Mouse (Mus musculus) urinary bladder, postnatal 14 days (tissue): ENCODE measurements around the gene Pcgf1.

Experiments used
- DNase-seq: peaks from one replicate; pipeline ENCODE4 v3.0.0; 2021; ENCODE audit warnings: low spot score

The Pcgf1 gene

DNA sequence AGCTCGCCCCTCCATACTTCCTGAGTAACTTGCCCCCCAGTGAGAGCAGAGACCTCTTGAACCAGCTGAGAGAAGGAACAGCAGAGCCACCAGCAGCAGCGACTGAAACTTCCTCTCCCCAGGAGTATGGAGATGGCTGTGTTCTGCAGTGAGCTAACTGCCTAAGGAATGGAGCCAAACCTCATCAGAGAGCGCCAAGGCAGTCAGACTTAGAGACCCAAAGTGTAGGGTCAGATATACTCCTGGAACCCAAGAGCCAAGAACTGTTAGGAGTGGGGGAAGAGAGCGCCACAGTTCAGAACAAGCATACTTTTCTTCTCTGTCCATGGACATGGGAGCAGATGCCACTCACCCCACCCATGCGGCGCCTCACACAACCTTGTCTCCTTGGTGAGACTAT is 11.2 kb upstream of the Pcgf1 start:
- no peak for DNase-seq

DNA sequence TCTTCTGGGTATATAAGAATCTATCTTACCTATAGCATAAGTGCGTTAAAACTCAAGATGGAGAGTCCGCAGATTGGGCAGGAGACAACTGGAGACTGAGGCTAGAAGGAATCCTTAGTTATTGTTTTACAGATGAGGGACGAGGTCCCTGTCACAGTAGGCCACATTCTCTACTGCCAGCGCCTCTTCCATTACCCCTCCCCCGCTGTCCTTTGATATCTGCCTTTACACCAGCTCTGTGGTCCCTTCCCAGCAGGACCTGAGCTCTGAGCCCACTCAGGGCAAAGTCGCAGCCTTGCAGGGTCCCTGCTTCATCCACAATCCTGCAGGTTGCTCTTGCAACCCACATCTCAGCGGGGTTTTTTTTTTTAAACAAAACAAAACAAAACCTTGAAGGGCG is 9.4 kb upstream of the Pcgf1 start:
- no peak for DNase-seq

DNA sequence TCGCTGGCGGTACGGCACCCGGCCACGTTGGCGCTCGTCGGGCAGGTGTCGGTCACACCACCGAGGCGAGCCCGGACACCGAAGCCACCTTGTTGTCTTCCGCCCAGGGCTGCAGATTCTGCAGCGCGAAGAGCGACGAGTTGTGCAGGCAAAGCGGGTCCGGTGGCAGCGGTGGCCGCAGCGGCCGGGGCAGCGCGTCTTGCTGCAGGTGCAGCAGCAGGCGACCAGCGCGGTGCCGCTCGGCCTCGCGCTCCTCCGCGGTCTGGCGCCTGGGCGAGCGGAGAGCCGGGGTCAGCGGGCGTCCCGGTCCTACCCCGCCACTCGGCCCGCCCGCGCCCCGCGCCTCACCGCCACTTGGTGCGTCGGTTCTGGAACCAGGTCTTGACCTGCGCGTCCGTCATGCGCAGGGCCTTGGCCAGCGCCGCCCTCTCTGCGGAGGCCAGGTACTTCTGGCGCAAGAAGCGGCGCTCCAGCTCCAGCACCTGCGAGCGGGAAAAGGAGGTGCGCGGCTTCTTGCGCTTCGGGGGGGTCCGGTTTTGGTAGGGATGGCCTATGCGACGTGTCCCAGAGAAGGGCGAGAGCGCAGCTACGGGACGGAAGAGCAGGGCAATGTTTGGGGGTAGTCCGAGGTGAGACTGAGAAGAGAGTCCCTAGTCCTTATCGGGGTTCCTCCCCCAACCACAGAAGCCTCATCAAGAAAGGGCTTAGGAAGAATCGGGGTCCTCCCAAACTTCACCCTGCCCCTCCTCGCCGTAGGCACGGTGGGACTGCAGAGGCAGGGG is 8.8 kb upstream of the Pcgf1 start:
- no peak for DNase-seq

DNA sequence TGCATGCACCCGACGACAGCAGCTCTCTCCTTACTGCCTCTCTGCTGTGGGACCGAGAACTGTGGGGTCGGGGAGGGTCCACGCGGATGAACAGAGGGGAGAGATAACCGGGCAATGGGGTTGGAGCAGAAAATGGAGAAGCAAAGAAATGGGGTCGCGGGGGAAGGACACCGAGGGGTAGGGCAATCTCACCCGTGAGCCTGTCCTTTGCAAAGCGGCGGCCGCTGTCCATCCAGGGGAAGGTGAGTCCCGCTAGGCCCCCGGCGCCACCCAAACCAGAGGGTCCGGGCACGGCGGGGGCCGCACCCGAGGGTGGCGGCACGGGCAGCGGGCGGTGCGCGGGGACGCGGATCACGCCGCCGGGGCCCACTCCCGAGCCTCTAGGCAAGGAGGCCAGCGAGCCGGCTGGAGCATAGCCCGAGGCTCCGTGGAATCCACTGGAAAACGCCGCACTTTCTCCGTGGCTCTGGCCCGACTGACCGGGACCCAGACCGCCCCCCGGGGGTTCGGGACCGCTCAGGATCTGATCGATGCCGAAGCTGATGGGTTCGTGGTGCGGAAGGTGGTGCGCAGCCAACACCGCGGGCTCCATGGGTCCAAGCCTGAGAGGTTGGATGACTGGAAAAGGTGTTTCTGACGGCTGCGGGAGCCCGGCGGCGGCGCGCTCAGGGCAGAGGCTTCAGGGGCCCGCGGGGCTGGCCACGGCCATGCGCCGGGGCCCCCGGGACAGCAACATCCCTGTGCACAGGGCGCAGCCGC is 8.0 kb upstream of the Pcgf1 start:
- no peak for DNase-seq

DNA sequence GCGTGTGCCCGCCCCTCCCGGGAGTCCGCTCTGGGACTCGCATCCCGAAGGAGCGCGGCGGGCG is 7.6 kb upstream of the Pcgf1 start, which contains the start of gene Tlx2:
Gene Tlx2, minus strand, starts transcription at position 47 of the 64 bp plus-strand sequence.
- no peak for DNase-seq

DNA sequence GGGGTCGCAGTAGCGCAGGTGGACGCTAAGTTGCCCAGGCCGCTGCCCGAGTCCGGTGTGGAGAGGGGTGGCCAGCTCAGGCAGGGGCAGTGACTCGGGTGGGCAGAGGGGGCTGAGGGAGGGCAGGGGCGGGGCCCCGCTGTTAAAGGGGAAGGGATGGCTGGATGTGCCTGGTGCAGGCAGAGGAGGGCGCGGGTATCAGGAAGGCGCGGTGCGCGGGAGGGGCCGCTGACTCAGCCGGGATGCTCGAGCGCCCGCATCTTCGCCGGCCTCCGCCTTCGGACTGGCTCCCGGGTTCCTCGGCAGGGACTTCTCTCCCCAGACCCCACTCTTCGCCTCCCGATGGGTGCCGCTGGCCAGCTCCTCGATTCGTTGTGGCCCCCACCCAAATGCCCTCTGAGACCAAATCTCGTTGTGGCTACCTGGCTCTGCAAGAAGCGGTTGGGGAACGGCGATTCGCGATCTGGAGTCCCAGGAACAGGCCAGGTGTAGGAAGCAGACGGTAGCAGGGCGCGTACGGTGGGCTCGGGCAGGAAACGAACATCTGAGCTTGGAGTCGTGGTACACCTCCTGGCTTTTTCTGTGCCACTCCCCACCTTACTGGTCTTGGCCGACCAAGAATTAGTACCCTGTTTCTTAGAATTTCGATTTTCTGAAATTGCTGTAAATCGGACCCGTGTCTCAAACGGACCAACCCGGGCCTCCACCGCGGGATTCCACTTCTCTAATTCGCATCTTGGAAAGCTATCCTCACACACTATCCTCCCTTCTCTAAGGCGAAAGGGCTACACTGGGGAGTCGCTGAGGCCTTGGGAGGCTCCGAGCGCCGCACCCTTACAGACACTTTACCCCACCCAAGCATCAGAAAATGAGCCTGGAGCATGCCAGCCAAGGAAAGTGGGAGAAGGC is 7.1 kb upstream of the Pcgf1 start:
- no peak for DNase-seq

DNA sequence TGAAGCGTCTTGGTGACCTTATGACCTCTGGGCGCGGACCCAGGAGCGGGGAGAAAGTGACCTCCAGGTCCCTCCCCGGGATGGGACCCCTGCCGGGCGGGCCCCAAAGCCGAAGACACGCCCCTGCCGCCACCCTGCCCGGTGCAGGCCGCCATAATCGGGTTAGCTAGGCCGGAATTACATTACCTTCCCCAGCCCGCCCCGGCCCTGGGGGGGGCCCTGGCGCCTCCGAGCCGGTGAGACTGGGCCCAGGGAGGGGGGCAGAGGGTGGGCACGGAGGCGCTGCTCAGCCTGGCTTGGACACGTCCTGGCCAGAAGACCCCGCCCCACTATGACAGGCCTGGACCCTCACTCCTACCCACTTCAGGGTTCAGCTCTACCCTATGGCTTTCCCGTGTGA is 6.4 kb upstream of the Pcgf1 start:
- DNase-seq, result no peak

DNA sequence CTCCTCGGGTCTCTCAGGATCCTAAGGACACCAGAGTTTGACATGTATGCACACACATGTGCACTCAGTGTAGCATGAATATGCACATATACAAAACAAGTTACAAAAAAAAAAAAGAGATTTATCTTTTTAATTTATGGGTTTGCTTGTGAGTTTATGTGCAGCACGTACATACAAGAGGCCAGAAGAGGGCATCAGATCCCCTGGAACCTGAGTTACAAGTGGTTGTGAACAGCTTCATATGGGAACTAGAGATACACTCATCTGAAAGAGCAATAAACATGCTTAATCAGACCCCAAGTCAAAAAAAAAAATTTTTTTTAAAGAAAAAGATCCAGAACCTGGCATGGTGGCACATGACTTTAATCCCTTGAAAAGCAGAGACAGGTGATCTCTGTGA is 2.7 kb upstream of the Pcgf1 start:
- no peak for DNase-seq

DNA sequence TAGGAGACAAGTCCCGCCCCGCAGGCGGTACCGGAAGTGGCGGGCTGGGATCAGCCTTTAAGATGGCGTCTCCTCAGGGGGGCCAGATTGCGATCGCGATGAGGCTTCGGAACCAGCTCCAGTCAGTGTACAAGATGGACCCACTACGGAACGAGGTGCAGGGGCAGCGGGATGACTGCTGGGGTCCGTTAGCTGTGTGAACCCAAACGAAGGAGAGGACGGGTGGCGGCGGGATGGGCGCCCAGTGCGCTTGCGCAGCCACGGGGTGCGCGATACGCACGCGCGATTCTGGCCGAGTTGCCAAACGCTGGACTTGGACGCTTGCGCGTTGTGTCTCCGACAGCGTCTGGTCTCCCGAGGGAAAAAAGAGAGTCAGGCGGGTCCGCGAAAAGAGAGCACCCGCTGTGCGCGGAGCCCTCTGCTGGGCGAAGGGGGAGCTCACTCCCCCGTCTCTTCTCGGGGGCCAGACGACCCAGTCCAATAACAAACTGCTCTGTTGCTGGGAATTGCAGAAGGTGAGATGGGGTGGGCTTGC is 722 bp downstream of the Pcgf1 start:
- peak; percentile 99 for DNase-seq

DNA sequence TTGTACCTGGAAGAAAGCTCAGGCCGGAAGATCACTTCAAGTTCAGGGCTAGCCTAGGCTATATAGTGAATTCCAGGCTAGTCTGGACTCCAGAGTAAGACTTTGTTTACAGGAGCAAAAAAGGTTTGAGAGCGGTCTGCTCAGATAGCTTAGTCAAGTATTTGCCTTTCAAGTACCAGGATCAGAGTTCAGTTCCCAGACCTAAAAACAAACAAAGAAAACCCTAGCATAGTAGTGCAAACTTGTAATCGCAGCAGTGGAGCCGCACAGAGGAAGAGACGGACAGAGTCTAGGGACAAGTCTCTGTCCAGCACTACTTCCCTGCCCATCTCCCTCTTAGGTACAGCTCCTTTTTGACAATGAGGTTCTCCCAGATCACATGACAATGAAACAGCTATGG is 2.5 kb downstream of the Pcgf1 start:
- no peak for DNase-seq

DNA sequence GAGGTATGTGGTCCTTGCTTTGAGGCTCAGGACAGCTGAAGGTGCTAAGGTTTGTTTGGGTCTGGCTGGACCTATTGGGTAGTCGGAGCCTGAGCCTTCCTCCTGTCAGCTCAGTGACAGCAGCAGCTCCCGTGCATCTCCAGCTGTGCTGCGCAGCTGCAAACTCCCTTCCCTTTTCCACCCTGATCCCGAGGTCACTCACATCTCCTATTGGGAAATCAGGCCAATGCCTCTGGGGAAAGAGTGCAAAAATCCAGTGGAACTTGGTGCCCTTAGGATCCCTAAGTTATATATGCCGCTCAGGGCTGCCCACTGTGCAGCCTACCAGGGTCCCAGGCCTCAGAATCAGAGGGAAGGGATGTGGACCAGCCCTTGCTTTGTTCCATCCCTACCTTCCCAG is 5.8 kb downstream of the Pcgf1 start:
- DNase-seq, result no peak

DNA sequence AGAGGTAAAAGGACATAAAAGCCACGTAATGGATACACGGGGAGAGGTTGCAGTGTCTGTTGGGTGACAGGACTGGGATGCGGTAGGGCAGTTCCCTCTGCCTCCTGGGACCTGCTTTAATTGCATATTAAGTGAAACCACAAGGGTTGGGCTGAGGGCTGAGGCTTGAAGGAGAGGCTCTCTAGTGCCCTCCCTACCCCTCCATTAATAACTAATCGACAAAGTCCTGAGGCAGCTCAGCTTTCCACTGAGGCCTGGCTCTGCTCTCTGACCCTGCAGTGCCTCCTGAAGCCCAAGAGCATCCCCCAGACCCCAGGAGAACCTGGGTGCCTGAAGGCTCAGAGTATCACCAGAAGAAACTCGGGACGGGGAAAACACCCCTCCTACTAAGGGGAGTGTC is 6.8 kb downstream of the Pcgf1 start:
- no peak for DNase-seq

DNA sequence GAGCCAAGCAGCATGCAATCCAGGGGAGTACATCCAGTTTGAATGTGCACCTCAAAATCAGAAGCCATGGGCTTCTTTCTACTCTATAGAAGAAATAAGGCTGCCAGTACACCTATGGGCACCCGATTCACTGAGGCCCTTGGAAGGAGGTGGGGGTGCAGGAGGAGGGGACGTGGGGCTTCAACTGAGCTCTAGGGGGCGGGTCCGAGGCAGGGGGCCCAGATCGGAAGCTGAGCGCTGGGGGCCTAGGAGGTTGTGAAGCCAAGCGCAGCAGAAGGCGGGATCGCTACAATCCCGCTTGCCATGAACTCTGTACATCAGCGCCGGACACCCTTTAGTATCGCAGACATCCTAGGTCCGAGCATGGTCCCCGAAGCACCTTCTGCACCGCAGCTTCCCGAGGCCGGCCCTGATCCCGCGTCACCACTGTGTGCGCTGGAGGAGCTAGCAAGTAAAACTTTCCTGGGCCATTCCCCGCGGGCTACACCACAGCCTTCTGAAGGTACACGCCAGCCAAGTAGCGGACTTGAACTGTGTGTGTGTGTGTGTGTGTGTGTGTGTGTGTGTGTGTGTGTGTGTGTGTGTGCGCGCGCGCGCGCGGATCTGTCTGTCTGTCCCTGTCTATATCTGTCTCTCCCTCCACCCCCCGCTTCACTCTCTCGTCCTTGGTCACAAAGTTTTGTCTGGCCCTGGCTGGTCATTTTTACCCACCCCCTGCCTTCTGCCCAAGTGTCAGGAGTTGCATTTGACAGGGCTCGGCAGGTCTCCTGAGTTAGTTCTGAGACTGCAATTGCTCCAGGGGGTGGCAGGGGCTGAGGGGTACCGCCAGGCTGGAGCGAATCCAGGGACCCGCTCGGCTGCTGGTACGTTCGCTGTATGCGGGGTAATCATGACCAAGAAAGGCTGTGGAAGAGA is 8.7 kb downstream of the Pcgf1 start, which contains the start of gene Lbx2:
Gene Lbx2, plus strand, starts transcription at position 247 of the 915 bp plus-strand sequence.
- no peak for DNase-seq

DNA sequence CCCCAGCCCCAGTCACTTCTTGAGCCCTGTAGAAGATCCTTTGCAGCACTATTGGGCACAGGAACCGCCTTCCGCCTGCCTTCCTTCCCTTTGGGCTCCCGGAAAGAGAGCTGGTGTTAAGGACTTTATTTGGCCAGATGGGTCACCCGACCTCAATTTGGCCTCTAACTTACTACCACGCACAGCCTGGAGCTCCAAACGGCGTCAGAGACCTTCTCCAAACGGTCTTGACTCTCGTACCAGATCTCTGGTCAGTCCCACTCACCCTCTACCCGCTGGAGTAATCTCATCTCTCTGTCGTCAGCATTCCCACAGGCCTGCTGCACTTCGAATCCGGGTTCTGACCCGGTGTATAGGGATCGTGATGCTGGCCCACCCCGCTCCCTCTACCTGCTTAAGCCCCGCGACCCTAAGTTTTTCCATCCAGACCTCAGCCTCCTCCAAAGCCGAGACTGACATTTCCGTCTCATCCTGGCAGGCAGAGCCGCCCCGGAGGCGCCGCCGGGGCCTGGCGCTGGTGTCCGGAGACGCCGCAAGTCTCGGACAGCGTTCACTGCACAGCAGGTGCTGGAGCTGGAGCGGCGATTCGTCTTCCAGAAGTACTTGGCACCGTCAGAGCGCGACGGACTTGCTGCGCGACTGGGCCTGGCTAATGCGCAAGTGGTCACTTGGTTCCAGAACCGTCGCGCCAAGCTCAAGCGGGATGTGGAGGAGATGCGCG is 9.7 kb downstream of the Pcgf1 start:
- no peak for DNase-seq

DNA sequence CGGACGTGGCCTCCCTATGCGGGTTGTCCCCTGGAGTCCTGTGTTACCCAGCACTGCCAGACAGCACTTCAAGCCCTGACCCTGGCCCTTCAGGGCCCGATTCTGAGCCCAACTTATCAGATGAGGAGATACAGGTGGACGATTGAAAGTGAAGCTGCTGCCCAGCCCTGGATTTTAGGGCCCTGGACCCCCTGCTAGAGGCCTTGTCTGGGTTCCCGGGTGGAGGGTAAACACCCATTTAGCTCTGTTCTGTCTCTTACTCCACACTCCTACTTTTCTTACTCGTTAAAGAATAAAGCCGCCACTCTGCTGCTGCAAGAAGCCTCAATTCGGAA is 10.2 kb downstream of the Pcgf1 start:
- DNase-seq, result no peak

DNA sequence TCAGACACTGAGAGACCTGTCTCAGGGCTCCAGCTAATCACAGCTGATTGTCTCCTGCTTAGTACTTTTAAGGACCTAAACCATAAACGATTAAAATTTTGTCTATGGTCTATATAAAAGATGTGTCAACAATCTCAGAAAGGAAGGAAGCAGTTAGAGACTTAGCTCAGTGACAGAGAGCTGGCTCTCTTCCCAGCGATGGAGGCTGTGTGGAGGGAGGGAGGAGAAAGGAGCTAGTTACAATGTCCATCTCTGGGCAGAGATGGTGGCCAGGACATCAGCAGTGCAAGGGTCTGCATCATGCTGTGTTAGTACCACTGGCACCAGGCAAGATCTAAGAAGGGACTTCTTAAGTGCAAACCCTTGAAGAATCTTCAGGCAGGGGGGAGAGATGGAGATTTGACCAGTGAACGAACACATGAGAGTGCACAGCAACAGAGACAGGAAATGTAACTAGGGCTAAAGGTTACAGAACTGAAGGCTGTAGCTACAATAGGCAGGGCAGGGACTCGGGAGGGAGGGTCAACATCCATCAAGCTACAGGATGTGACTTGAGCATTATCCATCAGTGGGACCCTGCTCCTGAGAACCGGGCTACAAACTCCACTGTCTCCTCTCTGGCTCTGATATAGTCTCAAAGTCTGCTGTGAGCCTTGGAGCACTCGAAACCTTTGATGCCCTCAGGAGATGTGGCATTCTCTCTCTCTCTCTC is 14.9 kb downstream of the Pcgf1 start:
- DNase-seq, result no peak

DNA sequence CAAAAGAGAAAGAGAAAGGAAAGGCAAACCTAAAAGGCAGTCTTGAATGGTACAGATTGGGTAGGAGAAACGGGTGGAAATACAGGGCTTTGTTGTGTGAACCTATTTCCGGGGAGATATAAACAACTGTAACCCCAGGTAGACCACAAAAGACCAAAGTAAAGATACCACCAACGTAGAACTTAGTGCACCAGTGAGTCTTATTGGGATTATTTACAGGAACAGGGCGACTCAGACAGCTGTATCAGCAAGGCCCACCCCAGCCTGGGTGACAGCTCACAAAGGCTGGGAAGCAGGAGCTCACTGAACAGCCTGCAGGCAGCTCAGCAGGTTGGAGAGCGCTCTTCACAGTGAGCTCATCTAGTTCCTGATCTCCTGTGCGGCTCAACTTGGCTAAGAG is 18.3 kb downstream of the Pcgf1 start:
- no peak for DNase-seq

DNA sequence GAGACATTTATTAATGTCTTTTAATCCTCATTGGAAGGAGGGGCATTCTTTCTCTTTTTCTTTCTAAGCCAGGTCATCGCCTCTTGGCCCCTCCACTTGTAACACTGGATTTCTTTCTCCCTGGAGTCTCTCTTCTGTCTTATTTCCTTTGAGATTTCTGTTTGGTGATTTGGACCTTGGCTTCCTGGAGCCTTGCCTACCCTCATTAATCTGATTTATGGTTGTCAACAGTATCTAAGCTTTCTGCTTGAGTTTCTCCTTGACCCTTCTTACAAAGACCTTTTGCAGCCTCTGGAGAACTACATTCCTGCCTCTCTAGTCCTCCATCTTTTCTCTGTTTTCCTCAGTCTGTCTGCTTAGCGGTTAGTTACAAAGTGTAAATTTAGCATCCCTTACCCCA is 20.7 kb downstream of the Pcgf1 start:
- DNase-seq, result no peak

DNA sequence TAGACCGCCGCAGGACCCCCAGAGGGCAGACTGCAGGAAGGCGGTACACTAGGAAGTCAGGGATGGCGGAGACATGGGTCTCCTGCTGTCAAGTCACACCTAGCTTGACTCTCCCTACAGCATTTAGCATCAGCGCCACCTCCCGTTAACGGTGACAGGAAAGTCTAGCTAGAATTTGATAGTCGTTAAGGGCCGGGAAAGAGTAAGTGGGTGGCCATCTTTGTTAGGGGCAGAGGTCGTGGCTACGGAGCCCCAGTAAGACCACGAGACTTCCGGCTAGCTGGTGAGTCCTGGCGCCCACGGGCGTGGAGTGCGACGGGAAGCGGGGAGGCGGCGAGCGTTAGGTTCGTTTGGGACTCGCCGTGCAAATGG is 23.6 kb downstream of the Pcgf1 start, which contains the start of the genes Ccdc142 and Gm42688:
Gene Ccdc142, plus strand, starts transcription at position 286 of the 372 bp plus-strand sequence.
Gene Gm42688, plus strand, starts transcription at position 302 of the 372 bp plus-strand sequence.
- DNase-seq, result peak; percentile 89
